Mouse (Mus musculus): ENCODE data around the gene Serpinb6a. TPM values are rescaled to one million over a fixed set of nuclear protein-coding genes. Genes with fewer than 3 reads are reported as not detected.
A peak's percentile ranks its signal among the peaks of the same experiment; 100 is the strongest.

Gene Serpinb6a
- polyA plus RNA-seq, 1 experiment from 2014 or later: 24.1 TPM

GRCm38 (mm10) chr13:34016927-34017569, 14.5 kb upstream of the Serpinb6a start:
- Histone ChIP-seq H3K9ac (ENCODE audit: low read depth, low read length) (no peak overlapping the region), H3K36me3 (ENCODE audit: control insufficient read depth, insufficient read depth, low read length) (peaks cover 35% of the 10 kb centered on the region), H3K4me3 (ENCODE audit: low read depth, low read length) (no peak overlapping the region), H3K4me1 (replicated peaks; ENCODE audit: control insufficient read depth, insufficient read depth, low read length) (no peaks in the 10 kb centered on the region), H3K27me3 (replicated peaks; ENCODE audit: control insufficient read depth, insufficient read depth, low read length) (no peaks in the 10 kb centered on the region), H3K4me2 (no peak overlapping the region), H3K9me3 (ENCODE audit: control insufficient read depth, low read length) (no peaks in the 10 kb centered on the region), H3K27ac (ENCODE audit: low read depth, low read length) (no peak overlapping the region)
- 93% methylated on average over 9 of the region's 9 CpGs for WGBS
- no peak for DNase-seq (ENCODE audit: low spot score)
- ATAC-seq (replicated peaks; ENCODE audit: low FRiP score): no peak

- Histone ChIP-seq H3K4me2 (no peak overlapping the region), H3K9ac (ENCODE audit: low read depth, low read length) (no peak overlapping the region), H3K4me3 (ENCODE audit: low read depth, low read length) (no peak overlapping the region), H3K36me3 (ENCODE audit: control insufficient read depth, insufficient read depth, low read length) (0 out of 2 replicates have a peak, but pooled peaks cover 2% of the 10 kb centered on the region), H3K9me3 (ENCODE audit: control insufficient read depth, low read length) (no peaks in the 10 kb centered on the region), H3K27ac (ENCODE audit: low read depth, low read length) (peak overlapping the region; percentile 14; the same call in 1 of the 2 replicates), H3K27me3 (replicated peaks; ENCODE audit: control insufficient read depth, insufficient read depth, low read length) (no peaks in the 10 kb centered on the region), H3K4me1 (replicated peaks; ENCODE audit: control insufficient read depth, insufficient read depth, low read length) (no peaks in the 10 kb centered on the region)
- 71% methylated on average over 2 of the region's 2 CpGs for WGBS
- ATAC-seq (replicated peaks; ENCODE audit: low FRiP score): no peak
- DNase-seq (ENCODE audit: low spot score): no peak
Observed at GRCm38 (mm10) chr13:34007234-34007633, 4.6 kb upstream of the Serpinb6a start.

- Histone ChIP-seq H3K9ac (ENCODE audit: low read depth, low read length) (peak overlapping the region; percentile 59), H3K4me2 (peak overlapping the region; percentile 72), H3K9me3 (ENCODE audit: control insufficient read depth, low read length) (no peaks in the 10 kb centered on the region), H3K4me1 (replicated peaks; ENCODE audit: control insufficient read depth, insufficient read depth, low read length) (0 out of 2 replicates have a peak, but pooled peaks cover 3% of the 10 kb centered on the region), H3K36me3 (ENCODE audit: control insufficient read depth, insufficient read depth, low read length) (no peaks in the 10 kb centered on the region), H3K27ac (ENCODE audit: low read depth, low read length) (peak overlapping the region; percentile 73; the same call in 1 of the 2 replicates), H3K27me3 (replicated peaks; ENCODE audit: control insufficient read depth, insufficient read depth, low read length) (no peaks in the 10 kb centered on the region), H3K4me3 (ENCODE audit: low read depth, low read length) (peak overlapping the region; percentile 74)
- WGBS: 7% methylated on average over 5 of the region's 5 CpGs
- ATAC-seq (replicated peaks; ENCODE audit: low FRiP score): 0 out of 2 replicates have a peak, but pooled peaks have one; percentile 9
- DNase-seq (ENCODE audit: low spot score): peak; percentile 32
Observed at GRCm38 (mm10) chr13:34003058-34003457, 464 bp upstream of the Serpinb6a start.

DNA sequence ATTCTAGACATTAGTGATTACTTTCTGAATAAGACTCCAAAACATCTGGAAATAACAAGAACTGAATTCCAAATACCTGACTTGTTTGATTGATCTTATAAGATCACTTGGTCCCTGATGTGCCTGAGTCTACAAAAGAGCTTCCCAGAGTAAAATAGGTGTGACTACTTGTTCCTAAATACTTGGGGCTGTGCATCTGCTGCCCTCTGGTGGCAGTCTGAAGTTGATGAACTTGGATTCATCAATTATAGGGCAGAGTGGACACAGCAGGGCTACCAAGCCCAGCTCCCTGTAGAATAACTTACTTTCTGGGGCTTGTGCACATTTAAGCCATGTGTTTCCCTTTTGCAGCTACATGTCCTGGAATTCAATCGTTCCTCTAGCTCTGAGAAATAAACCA, 7.4 kb downstream of the Serpinb6a start:
- Histone ChIP-seq H3K27me3 (replicated peaks; ENCODE audit: control insufficient read depth, insufficient read depth, low read length) (no peaks in the 10 kb centered on the region), H3K36me3 (ENCODE audit: control insufficient read depth, insufficient read depth, low read length) (no peaks in the 10 kb centered on the region), H3K4me2 (no peak overlapping the region), H3K4me3 (ENCODE audit: low read depth, low read length) (no peak overlapping the region), H3K9me3 (ENCODE audit: control insufficient read depth, low read length) (no peaks in the 10 kb centered on the region), H3K9ac (ENCODE audit: low read depth, low read length) (no peak overlapping the region), H3K27ac (ENCODE audit: low read depth, low read length) (no peak overlapping the region), H3K4me1 (replicated peaks; ENCODE audit: control insufficient read depth, insufficient read depth, low read length) (no peaks in the 10 kb centered on the region)
- WGBS: 18% methylated on average over 1 of the region's 1 CpGs
- peak; percentile 47 for ATAC-seq (replicated peaks; ENCODE audit: low FRiP score)
- DNase-seq (ENCODE audit: low spot score): peak; percentile 54

GRCm38 (mm10) chr13:33989625-33990024, 13.0 kb downstream of the Serpinb6a start:
- Histone ChIP-seq H3K4me1 (replicated peaks; ENCODE audit: control insufficient read depth, insufficient read depth, low read length) (no peaks in the 10 kb centered on the region), H3K9ac (ENCODE audit: low read depth, low read length) (no peak overlapping the region), H3K27ac (ENCODE audit: low read depth, low read length) (no peak overlapping the region), H3K4me3 (ENCODE audit: low read depth, low read length) (no peak overlapping the region), H3K9me3 (ENCODE audit: control insufficient read depth, low read length) (no peaks in the 10 kb centered on the region), H3K36me3 (ENCODE audit: control insufficient read depth, insufficient read depth, low read length) (0 out of 2 replicates have a peak, but pooled peaks cover 3% of the 10 kb centered on the region), H3K4me2 (no peak overlapping the region), H3K27me3 (replicated peaks; ENCODE audit: control insufficient read depth, insufficient read depth, low read length) (no peaks in the 10 kb centered on the region)
- ATAC-seq (replicated peaks; ENCODE audit: low FRiP score) (no peak), DNase-seq (ENCODE audit: low spot score) (no peak)
- 79% methylated on average over 5 of the region's 5 CpGs for WGBS

DNA sequence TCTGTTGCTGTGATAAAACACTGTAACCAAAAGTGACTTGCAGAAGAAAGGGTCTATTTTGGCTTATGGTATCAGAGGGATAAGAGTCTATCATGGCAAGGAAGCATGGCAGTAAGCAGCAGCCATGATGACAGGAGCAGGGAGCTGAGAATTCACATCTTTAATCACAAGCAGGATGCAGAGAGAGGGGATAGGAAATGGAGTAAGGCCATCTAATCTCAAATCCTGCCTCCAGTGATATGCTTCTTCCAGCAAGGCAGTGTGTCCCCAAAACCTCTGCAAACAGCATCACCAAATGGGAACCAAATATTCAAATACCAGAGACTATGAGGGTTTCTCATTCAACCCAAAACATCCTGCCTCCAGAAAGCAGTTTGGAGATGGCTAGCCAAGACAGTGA, 36.0 kb downstream of the Serpinb6a start:
- H3K27ac ChIP-seq (ENCODE audit: low read depth, low read length): no peak overlapping the region
- no peaks in the 10 kb centered on the region for H3K27me3 ChIP-seq (replicated peaks; ENCODE audit: control insufficient read depth, insufficient read depth, low read length)
- H3K4me1 ChIP-seq (replicated peaks; ENCODE audit: control insufficient read depth, insufficient read depth, low read length): peaks cover 10% of the 10 kb centered on the region; the same call in 1 of the 2 replicates
- no peaks in the 10 kb centered on the region for H3K9me3 ChIP-seq (ENCODE audit: control insufficient read depth, low read length)
- H3K36me3 ChIP-seq (ENCODE audit: control insufficient read depth, insufficient read depth, low read length): no peaks in the 10 kb centered on the region
- DNase-seq (ENCODE audit: low spot score) (no peak), ATAC-seq (replicated peaks; ENCODE audit: low FRiP score) (no peak)
- H3K4me2 ChIP-seq: no peak overlapping the region
- H3K9ac ChIP-seq (ENCODE audit: low read depth, low read length): no peak overlapping the region
- no peak overlapping the region for H3K4me3 ChIP-seq (ENCODE audit: low read depth, low read length)

DNA sequence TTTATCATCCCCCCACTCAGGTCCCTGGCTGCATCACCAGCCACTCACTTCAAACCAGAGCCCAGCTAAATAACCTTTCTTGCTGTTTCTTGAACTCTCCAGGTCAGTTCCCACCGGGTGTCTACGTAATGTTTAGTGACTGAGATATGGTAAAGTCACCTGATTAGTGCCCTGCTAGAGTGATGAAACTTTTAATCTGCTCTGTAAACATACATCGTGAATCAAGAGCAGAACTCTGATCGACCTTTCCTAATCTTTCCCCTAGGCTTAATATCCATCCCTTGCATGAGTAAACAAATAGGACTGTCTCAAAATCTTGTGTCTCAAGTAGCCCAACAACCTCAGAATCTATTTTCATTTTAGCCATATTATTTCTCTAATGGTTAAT, 36.6 kb downstream of the Serpinb6a start:
- H3K4me1 ChIP-seq (replicated peaks; ENCODE audit: control insufficient read depth, insufficient read depth, low read length): peaks cover 10% of the 10 kb centered on the region; the same call in 1 of the 2 replicates
- ATAC-seq (replicated peaks; ENCODE audit: low FRiP score) (no peak), DNase-seq (ENCODE audit: low spot score) (no peak)
- H3K36me3 ChIP-seq (ENCODE audit: control insufficient read depth, insufficient read depth, low read length): no peaks in the 10 kb centered on the region
- WGBS: 44% methylated on average over 4 of the region's 4 CpGs
- no peaks in the 10 kb centered on the region for H3K27me3 ChIP-seq (replicated peaks; ENCODE audit: control insufficient read depth, insufficient read depth, low read length)
- peak overlapping the region; percentile 69 for H3K4me2 ChIP-seq
- peak overlapping the region; percentile 67 for H3K4me3 ChIP-seq (ENCODE audit: low read depth, low read length)
- H3K9me3 ChIP-seq (ENCODE audit: control insufficient read depth, low read length): no peaks in the 10 kb centered on the region
- peak overlapping the region; percentile 79; the same call in 1 of the 2 replicates for H3K9ac ChIP-seq (ENCODE audit: low read depth, low read length)
- H3K27ac ChIP-seq (ENCODE audit: low read depth, low read length): no peak overlapping the region; the same call in 1 of the 2 replicates

- ATAC-seq (replicated peaks; ENCODE audit: low FRiP score): peak; percentile 88
- Histone ChIP-seq H3K27ac (ENCODE audit: low read depth, low read length) (peak overlapping the region; percentile 87), H3K9me3 (ENCODE audit: control insufficient read depth, low read length) (no peaks in the 10 kb centered on the region), H3K27me3 (replicated peaks; ENCODE audit: control insufficient read depth, insufficient read depth, low read length) (no peaks in the 10 kb centered on the region), H3K4me3 (ENCODE audit: low read depth, low read length) (peak overlapping the region; percentile 67), H3K9ac (ENCODE audit: low read depth, low read length) (peak overlapping the region; percentile 79), H3K4me2 (peak overlapping the region; percentile 69), H3K4me1 (replicated peaks; ENCODE audit: control insufficient read depth, insufficient read depth, low read length) (peaks cover 10% of the 10 kb centered on the region; the same call in 1 of the 2 replicates), H3K36me3 (ENCODE audit: control insufficient read depth, insufficient read depth, low read length) (no peaks in the 10 kb centered on the region)
- WGBS: 12% methylated on average over 14 of the region's 14 CpGs
- DNase-seq (ENCODE audit: low spot score): no peak
Observed at GRCm38 (mm10) chr13:33965056-33966024, 37.3 kb downstream of the Serpinb6a start.

All from liver, embryonic 11.5 days (tissue).